Mouse (Mus musculus): ENCODE results near the gene Dbp. TPM values are rescaled to one million over a fixed set of nuclear protein-coding genes. Genes with fewer than 3 reads are reported as not detected.
A peak's percentile ranks its signal among the peaks of the same experiment; 100 is the strongest.

Gene Dbp
- polyA plus RNA-seq, 1 experiment from 2014 or later: 13.4 TPM

DNA sequence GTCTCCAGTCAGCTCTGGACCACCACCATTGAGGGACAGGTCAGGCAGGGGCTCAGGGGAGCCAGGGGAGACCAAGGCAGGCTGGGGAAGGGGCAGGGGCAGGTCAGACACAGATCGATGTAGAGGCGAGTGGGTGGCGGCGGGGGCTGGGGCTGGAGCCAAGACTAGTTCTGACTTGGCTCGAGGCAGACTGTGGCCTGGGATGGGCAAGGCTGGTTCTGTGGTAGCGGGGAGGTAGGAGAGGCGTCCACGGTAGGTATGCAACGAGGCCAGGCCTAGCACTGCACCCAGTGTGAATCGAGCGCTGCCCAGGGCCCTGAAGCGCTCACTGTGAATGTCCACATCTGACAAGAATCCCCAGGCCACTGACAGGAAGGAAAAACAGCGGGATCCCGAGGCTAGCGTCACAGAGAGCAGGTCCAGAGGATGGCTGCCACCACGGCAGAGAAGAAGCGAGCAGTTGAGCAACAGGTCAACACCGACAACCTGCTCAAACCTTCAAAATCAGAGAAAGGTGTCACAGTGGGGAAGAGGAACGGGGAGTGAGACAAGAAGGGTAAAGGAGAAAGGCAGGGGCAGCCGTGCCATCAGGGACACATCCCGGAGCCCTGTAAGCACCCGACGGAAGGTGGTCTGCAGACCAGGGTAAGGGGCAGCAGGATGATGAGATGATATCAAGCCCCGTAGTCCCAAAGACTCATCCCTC lies 6.6 kb downstream of the Dbp start:
- DNase-seq (ENCODE audit: low spot score): no peak

DNA sequence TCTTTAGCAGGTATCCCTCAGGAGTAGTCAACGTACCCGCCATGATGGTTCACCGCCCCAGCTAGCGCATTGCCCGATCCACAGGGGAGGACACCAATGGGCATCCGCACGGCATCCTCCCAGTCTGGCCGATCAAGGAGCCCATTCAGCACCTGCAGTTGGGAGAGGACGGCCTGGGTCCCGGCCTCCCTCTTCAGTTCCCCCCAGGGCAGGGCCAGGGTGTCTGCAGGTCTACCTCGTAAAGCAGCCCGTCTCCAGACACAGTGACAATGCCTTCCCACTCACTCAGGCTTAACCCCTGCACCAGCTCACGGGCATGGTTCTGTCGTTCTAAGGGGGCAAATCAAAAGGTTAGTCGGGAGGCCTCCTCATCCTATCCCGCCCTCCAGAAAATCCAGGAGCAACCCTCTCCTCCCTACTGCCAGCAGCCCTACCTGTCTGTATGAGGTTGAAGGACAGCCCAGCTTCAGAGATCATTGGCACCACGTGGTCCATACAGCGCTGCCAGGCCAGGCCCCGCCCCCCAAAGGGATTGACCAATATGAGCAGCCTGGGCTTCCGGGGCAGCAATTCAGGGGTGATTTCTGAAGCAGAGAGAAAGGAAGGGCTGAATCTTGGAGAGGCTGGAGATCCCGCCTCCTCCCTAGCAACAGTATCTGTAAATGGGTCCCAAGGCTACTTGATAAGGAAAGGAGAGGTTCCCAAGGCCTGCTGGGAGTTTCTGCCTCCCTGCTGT lies 7.3 kb downstream of the Dbp start:
- no peak for DNase-seq (ENCODE audit: low spot score)

- DNase-seq (ENCODE audit: low spot score): no peak
Observed at GRCm38 (mm10) chr7:45713396-45713795, 8.5 kb downstream of the Dbp start.

- DNase-seq (ENCODE audit: low spot score): no peak
Observed at GRCm38 (mm10) chr7:45713881-45714520, 9.1 kb downstream of the Dbp start.

GRCm38 (mm10) chr7:45714630-45715089 lies 9.8 kb downstream of the Dbp start:
- no peak for DNase-seq (ENCODE audit: low spot score)

GRCm38 (mm10) chr7:45715090-45715708 lies 10.3 kb downstream of the Dbp start, which contains the start of gene Rpl18:
Rpl18 (plus strand) TSS chr7:45715457.
- peak; percentile 98 for DNase-seq (ENCODE audit: low spot score)

DNA sequence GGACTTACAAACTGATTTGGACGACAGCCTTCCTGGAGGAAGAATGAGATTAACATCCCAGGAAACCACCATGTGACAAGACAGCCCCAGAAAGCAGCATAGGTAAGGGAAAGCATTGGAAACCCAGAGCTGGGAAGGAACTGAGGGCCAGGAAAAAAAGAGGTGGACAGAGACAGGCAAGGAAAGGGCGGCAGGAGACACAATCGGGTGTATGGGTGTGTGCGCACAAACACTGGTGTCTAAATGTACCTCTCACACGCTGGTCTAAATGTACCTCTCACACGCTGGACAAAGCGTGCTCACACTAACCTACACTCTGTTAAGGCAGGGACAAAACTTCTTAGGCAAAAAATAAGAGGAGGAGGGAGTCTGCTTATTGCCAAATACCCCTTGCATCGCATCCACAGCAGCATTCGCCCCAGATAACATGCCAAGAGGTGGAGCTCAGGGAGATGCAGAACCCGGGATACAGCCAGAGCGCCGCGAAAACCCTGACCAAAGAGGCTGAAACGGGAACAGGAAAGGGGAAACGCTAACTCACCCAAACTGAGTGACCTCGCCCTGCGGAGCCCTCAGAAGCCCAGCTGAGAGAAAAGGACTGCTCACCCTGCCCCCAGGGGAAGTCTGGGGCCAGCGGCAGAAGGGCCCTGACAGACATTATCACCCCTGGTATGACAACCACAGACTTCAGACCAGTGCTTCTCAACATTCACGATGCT lies 11.0 kb downstream of the Dbp start:
- DNase-seq (ENCODE audit: low spot score): no peak

GRCm38 (mm10) chr7:45716460-45716857 lies 11.6 kb downstream of the Dbp start:
- DNase-seq (ENCODE audit: low spot score): no peak

DNA sequence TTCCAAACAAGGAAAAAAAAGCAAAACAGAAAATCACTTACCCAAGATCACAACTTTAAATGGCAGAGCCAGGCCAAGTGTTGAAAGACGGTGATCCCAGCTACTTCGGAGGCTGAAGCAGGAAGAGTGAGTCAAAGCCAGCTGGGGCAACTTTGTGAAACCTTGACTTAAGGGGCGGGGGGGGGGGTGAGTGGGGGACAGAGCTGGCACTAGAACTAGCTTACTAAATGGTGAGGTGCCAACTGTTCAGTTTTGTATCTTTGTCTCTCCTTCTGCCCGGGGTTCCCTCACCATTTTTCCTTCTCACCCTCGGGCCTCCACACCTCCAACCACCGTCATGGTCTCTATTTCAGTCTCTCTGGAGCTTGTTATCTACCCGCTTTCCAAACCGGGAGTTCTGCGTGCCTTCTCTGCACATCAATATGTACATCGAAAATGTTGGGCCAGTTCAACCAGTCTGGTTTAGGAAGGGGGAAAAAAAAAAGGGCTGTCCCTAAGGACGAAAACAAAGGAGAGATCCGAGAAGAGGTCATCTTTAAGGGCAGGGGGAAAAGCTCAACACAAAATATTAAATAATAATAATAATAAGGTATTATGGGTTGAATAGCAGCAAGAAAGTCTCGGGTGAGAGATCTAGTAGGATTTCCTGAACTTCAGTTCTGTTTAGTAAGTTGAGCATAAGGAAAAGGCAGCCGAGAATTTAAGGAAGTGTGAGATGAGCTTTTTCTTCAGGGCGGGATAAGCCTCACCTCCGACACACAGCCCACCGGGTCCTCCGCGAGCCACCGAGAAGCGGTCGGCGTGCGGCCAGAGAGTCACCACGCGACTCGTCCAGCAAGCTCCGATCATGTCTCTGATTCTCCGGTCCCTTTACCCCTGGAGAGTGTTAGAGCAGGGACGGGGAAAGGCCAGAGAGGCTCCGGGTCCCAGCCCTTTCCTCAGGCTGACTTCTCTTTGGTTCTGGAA lies 12.3 kb downstream of the Dbp start:
- no peak for DNase-seq (ENCODE audit: low spot score)

DNA sequence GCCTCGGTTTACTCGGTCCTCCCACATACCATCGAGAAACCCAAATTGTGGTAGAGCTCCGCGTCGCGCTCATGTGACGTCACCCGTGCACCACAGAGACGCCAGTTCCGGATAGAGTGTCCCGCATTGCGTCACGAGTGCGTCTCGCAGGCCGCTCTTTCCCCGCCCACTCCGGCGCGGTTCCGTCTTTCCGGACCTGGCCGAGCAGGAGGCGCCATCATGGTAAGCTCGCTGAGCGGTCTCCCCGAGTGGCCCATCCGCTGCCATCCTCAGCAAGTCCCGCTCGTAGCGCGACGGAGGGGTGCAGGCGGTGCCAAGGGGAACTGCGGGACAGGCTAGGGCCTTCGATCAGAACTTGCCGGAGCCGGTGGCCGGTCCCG lies 13.0 kb downstream of the Dbp start, which contains the start of gene Sphk2:
Sphk2 (minus strand) TSS at position 85 of the 380 bp plus-strand sequence.
- DNase-seq (ENCODE audit: low spot score): peak; percentile 99

DNA sequence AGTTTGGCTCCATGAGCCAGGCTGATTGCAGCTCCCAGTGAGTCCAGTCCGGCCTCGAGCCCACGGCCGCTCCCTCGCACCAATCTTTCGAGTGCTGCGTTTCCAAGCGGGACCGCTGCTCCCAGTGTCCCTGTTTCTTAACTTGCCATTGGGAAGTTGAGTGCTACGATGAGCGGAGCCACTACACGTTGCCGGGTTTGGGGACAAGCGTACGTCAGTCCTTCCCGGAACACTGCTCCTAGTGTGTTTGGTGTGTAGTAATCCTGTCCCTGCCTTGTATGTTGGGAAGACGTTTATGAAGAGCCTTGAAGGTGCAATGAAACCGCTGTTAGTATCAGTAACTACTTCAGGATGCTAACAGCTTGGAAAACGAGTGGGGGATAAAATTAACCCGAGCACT lies 13.4 kb downstream of the Dbp start:
- DNase-seq (ENCODE audit: low spot score): no peak

DNA sequence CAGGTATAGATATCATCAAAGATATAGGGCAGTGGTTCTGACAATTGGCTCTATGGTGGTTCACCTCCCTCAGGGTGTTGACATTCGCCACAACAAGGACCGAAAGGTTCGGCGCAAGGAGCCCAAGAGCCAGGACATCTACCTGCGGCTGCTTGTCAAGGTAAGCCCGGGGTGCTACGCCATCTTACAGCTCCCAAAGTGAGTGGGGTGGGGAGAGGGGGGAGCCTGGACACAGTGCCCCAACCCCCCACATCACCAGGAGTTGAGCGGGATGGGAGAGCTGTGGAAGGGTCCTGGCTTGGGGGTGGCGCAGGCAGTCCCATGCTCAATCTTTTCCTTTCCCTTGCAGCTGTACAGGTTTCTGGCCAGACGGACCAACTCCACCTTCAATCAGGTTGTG lies 14.3 kb downstream of the Dbp start:
- DNase-seq (ENCODE audit: low spot score): no peak

DNA sequence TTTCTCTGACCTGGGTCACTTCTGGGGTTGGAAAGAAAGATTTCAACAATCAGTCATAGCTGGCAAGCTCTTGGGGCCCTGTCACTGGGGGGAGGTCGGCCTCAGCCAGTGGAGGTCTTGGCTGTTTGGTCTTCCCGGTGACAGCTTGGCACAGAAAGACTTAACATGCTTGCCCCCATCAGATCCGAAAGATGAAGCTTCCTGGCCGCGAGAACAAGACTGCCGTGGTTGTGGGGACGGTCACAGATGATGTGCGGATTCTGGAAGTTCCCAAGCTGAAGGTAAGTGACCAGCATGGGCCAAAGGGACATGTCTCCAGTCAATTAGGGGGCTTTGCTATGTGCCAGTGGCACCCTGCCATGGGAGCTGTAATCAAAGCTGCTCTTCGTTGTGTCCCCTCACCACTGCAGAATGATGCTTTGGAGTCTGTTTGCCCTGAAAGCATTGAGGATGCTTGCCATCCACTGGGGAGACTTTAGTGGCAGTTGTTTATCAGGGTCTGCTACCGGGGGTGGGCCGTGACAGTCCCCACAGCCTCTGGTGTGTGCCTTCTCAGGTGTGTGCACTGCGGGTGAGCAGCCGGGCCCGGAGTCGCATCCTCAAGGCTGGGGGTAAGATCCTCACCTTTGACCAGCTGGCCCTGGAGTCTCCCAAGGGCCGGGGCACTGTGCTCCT lies 15.0 kb downstream of the Dbp start:
- no peak for DNase-seq (ENCODE audit: low spot score)

- DNase-seq (ENCODE audit: low spot score): no peak
Observed at GRCm38 (mm10) chr7:45720413-45721233, 15.7 kb downstream of the Dbp start, which contains the start of gene Fam83e. Fam83e (plus strand) TSS chr7:45721212.

GRCm38 (mm10) chr7:45721234-45721571 lies 16.3 kb downstream of the Dbp start:
- DNase-seq (ENCODE audit: low spot score): no peak

DNA sequence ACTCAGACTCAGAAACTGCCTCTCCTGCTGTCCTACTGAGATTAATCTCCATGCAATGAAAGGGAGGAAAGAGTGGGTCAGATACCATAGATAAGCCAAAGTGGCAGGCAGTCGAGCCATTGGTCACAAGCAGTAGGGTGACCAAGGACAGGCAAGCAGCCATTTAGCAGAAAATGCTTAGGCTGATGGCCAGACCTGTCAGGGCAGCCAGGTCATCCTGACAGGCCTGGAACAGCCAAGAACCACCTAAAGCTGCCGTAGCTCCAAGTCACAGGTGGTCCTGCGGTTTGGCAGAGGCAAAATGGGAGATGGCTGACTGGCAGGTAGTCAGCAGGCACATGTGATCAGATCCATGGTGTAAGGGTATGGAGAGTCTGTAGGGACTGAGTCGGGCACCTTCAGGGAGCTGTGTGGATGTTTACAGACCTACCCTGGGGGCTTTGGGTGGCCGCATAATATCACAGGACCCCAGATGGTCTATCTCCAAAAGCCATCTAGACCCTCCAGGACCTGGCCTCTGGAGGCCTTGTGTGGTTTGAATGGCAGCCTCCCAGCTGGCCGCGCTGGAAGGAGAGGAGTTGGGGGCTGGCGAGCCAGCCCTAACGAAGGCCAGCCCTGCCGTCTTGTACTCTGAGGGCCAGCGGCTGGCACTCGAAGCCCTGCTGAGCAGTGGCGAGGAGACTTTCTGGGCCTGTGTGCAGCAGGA lies 16.9 kb downstream of the Dbp start:
- no peak for DNase-seq (ENCODE audit: low spot score)

GRCm38 (mm10) chr7:45722348-45722713 lies 17.4 kb downstream of the Dbp start:
- DNase-seq (ENCODE audit: low spot score): no peak

GRCm38 (mm10) chr7:45723301-45723700 lies 18.4 kb downstream of the Dbp start:
- no peak for DNase-seq (ENCODE audit: low spot score)

Data from thymus, postnatal 0 days (tissue).